Mouse (Mus musculus) stomach, postnatal 0 days (tissue): ENCODE results near the gene Cda.

ENCODE experiments used
- CTCF ChIP-seq: IDR thresholded peaks from 2 replicates; pipeline ENCODE4 v1.5.1; 2016; ENCODE audit warnings: antibody characterized with exemption, low read depth, mild to moderate bottlenecking, moderate library complexity
- EP300 ChIP-seq: optimal IDR thresholded peaks from 2 replicates; pipeline ENCODE3; 2016; ENCODE audit warnings: antibody characterized with exemption

DNA sequence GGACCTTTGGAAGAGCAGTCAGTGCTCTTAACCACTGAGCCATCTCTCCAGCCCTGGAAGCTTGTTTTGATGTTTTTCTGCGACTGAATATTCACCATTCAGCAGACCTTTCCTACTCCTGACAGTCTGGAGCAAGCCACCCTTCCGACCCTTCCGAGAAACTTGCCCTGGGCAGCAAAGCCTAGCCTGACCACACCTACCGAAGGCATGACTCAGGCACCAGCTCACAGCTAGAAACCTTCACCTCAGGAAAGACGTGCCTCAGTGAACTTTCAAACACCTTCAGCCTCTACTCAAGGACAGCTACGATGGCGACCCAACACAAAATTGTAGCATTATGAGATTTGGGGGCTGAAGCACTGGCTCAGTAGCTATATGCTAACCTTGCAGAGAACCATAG is 4.9 kb downstream of the Cda start:
- TF ChIP-seq CTCF (no peak), EP300 (no peak)
